Mouse (Mus musculus): ENCODE results near the gene Uhrf1.
"Not testable (repeated sequence)": the region's sequence is repeated elsewhere in the genome, so short reads cannot be mapped to it uniquely, and the experiment has no call there.

Uhrf1 gene

GRCm38 (mm10) chr17:56303160-56303846 is at the start of gene Uhrf1:
TSS of gene Uhrf1 (plus strand) at chr17:56303321.
- peak; percentile 85 to 90 for DNase-seq (ENCODE audit: low spot score in 2 of 2)

GRCm38 (mm10) chr17:56254695-56255094 is 48.4 kb upstream of the Uhrf1 start:
- DNase-seq (ENCODE audit: low spot score in 2 of 2), result no peak

GRCm38 (mm10) chr17:56255429-56255828 is 47.7 kb upstream of the Uhrf1 start:
- DNase-seq (ENCODE audit: low spot score in 2 of 2), result no peak

GRCm38 (mm10) chr17:56255863-56256238 is 47.3 kb upstream of the Uhrf1 start:
- DNase-seq (ENCODE audit: low spot score in 2 of 2), result peak; percentile 95 to 99

GRCm38 (mm10) chr17:56256239-56256881 is 46.8 kb upstream of the Uhrf1 start, which contains the start of gene Fem1a:
TSS of gene Fem1a (plus strand) at chr17:56256810.
- peak; percentile 91 for DNase-seq (ENCODE audit: low spot score in 2 of 2)

- no peak for DNase-seq (ENCODE audit: low spot score in 2 of 2)
Measured at GRCm38 (mm10) chr17:56257181-56257894, 45.8 kb upstream of the Uhrf1 start.

- DNase-seq (ENCODE audit: low spot score in 2 of 2), result not testable (repeated sequence)
Measured at GRCm38 (mm10) chr17:56258269-56258668, 44.9 kb upstream of the Uhrf1 start.

GRCm38 (mm10) chr17:56258812-56259211 is 44.3 kb upstream of the Uhrf1 start:
- DNase-seq (ENCODE audit: low spot score in 2 of 2), result not testable (repeated sequence)

- no peak for DNase-seq (ENCODE audit: low spot score in 2 of 2)
Measured at GRCm38 (mm10) chr17:56259301-56260037, 43.7 kb upstream of the Uhrf1 start.

- DNase-seq (ENCODE audit: low spot score in 2 of 2), result no peak
Measured at GRCm38 (mm10) chr17:56261166-56261565, 42.0 kb upstream of the Uhrf1 start.

- DNase-seq (ENCODE audit: low spot score in 2 of 2), result no peak
Measured at GRCm38 (mm10) chr17:56262645-56263094, 40.5 kb upstream of the Uhrf1 start.

GRCm38 (mm10) chr17:56264020-56264419 is 39.1 kb upstream of the Uhrf1 start:
- peak in 1 of 2 experiments; percentile 74 for DNase-seq (ENCODE audit: low spot score in 2 of 2)

GRCm38 (mm10) chr17:56265011-56265410 is 38.1 kb upstream of the Uhrf1 start:
- no peak for DNase-seq (ENCODE audit: low spot score in 2 of 2)

- no peak for DNase-seq (ENCODE audit: low spot score in 2 of 2)
Measured at GRCm38 (mm10) chr17:56265869-56266268, 37.3 kb upstream of the Uhrf1 start.

GRCm38 (mm10) chr17:56266271-56266670 is 36.9 kb upstream of the Uhrf1 start:
- no peak for DNase-seq (ENCODE audit: low spot score in 2 of 2)

GRCm38 (mm10) chr17:56269153-56269630 is 33.9 kb upstream of the Uhrf1 start:
- no peak for DNase-seq (ENCODE audit: low spot score in 2 of 2)

- DNase-seq (ENCODE audit: low spot score in 2 of 2), result no peak
Measured at GRCm38 (mm10) chr17:56269741-56270140, 33.4 kb upstream of the Uhrf1 start.

GRCm38 (mm10) chr17:56271609-56272253 is 31.4 kb upstream of the Uhrf1 start:
- DNase-seq (ENCODE audit: low spot score in 2 of 2), result no peak

- DNase-seq (ENCODE audit: low spot score in 2 of 2), result no peak
Measured at GRCm38 (mm10) chr17:56272644-56273043, 30.5 kb upstream of the Uhrf1 start.

GRCm38 (mm10) chr17:56273482-56273881 is 29.6 kb upstream of the Uhrf1 start:
- no peak for DNase-seq (ENCODE audit: low spot score in 2 of 2)

- no peak for DNase-seq (ENCODE audit: low spot score in 2 of 2)
Measured at GRCm38 (mm10) chr17:56273986-56274385, 29.1 kb upstream of the Uhrf1 start.

Data from urinary bladder, postnatal 4 days (tissue).